Mouse (Mus musculus) left cerebral cortex, adult 11 months (tissue): ENCODE data around the gene Kcnq1.

Experiments used
- DNase-seq: peaks from one replicate; pipeline ENCODE4 v3.0.0; 2022; ENCODE audit warnings: low spot score

Gene Kcnq1

GRCm38 (mm10) chr7:143461920-143462319, 355.8 kb downstream of the Kcnq1 start:
- DNase-seq, result no peak

DNA sequence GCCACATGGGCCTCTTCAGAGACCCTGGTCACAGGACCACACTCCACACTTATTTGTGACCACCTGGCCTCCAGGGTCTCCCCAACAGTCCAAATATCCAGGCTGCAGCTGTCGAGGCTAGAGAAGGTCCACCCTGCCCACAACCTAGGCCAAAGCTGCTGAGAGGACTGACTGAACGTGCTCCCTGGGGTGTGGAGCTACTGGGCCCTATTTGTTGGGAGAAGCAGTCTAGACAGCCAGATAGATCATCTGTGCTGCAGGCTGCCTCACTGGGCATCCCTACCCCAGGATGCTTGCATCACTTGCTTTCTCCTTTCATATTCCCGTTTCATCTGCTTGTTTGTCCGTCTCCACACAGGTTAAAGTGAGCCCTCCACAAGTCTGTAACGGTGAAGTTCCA, 356.4 kb downstream of the Kcnq1 start:
- DNase-seq, result no peak

DNA sequence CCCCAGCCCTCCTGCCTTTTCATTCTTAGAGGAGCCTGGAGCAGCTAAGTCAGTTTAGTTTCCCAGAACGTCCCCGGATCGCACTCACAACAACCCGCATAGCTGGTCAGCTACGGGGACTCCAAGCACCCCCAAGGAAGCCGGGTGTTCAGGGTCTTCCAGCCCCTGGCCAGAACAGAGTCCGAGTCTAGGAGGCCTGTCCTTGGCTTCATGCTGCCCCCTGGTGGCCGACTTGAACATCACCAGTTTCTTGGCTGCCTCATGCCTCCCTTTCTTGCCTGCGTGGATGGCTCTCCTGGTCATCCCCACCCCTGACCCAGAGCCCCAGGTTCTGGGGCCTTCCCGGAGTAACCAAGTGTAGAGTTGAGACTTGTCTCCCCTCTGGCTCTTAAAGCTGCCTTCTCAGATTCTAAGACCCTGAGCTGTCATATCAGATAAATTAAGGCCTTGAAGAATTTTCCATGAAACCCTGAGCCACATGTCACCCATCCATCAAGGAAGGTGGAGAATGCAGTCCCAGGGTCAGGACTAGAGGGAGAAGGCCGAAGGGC, 357.8 kb downstream of the Kcnq1 start:
- no peak for DNase-seq

DNA sequence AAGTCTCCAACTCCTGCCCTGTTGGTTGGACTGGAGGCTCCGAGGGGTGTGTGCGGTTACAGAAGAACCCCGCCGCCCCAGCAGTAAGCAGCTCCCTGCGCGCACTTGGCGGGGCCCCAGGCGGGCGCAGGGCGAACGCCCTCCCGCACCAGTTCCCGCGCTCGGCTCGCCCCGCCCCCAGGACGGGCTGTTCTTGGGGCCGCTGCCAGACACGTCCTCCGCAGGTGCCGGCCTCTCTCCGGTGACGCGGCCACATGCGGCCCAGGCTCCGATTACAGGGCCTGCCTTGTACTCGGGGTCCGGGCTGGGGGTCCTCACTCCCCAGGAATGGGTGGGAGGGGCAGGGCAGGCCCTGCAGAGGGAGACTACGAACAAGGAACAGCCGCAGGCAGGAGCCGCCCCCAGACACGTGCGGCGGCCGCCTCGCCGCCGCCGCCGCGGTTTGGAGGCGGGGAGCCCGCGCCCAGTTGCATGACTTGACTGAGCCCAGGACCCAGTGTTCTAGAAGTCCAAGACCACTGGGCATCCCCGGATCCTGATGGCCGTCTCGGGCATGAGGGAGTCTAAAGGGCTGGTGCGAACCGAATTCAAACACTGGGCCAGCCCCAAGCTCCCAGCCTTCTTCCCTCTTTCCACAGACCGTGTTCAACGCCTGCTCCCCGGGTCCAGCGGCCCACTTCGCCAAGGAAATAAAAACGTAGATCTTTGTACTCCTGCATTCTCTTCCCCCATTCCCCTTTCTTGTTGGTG, 358.8 kb downstream of the Kcnq1 start:
- no peak for DNase-seq

DNA sequence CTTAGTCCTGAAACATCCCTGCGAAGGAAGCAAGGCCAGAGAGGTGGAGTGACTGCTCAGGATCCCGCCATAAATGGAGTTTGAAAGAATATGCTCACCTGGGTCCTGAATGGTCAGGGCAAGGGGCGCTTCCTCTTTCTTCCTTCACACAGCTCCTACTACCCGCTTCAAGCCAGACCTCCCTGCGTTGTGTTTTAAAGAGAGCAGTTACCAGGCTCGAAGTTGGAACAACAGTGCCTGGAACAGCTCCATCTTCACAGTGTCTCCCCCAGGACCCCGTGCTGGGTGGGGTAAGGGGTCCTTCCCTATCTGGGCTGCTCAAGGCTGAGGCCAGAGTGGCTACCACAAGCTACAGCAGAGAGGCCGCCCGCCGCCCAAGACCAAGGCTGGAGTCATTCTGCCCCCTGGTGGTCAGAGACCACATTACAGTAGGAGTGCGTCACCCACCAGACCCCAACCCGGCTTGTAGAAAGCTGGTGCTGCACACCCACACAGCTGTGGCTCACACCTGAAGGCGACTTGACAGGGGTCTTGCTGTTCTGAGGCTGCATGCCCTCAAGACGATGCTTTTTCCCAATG, 360.0 kb downstream of the Kcnq1 start:
- no peak for DNase-seq

GRCm38 (mm10) chr7:143467714-143468113, 361.6 kb downstream of the Kcnq1 start:
- no peak for DNase-seq

DNA sequence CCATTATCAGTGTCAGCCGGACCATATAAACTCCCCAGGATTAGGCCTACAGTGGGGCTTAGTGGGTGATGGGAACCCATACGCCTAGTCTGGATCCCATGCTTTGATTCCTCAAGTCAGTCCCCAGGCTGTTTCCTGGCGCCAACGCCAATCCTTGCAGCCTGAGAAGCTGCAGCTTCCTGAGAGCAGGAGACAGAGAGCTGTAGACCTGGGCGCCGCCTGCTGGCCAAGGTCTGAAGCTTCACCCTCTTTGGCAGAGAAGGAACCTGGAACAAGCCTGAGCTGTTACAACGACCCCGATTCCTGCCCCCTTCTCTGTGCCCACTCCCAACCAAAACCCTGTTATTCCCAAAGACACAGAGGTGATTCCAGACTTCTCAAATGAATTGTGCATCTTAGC, 363.8 kb downstream of the Kcnq1 start:
- DNase-seq, result no peak

DNA sequence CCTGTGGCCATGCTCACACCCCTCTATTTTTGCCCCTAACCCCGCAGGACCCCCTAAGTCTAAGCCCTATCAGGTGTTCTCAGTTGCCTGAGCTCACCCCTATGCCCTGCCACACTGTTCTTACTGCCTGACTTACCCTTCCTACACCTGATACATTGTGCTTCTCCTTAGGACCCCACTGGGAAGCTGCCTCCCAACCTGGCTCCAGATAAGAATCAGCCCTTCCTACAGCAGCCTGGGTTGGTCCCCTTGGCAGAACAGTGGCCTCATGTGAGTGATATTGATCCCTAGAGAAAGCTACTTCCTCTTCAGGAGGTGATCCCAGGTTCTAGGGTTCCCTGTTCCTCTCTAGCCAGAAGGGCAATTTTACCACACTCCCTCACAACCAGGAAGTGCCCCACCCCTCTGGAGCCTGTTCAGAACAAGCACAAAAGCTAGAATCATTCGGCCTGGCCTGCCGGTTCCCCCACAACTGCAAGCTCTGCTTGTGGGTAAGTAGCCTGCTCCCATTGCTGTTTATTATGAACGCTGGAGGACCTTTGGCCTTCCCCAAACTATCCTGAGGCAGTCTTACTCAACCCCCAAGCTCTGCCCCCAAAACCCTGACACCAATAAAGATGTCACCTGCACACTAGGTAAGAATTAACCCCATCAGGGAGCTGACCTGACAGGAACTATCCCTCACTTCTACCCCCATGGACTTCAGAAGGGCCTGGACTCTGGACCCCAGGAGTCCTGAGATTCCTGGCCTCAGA, 367.4 kb downstream of the Kcnq1 start, which contains the start of gene Slc22a18:
Gene Slc22a18, plus strand, starts transcription at position 390 of the 755 bp plus-strand sequence.
- no peak for DNase-seq

GRCm38 (mm10) chr7:143474811-143475210, 368.6 kb downstream of the Kcnq1 start:
- no peak for DNase-seq

- DNase-seq, result no peak
Observed at GRCm38 (mm10) chr7:143475876-143476275, 369.7 kb downstream of the Kcnq1 start.
